Mouse (Mus musculus) heart, postnatal 14 days (tissue): ENCODE data around the gene Krt32. TPM values are rescaled to one million over a fixed set of nuclear protein-coding genes. Genes with fewer than 3 reads are reported as not detected.

ENCODE experiments used
- DNase-seq, 2 experiments: peaks; one replicate each; pipeline ENCODE4 v3.0.0; 2021 to 2022
- intact Hi-C: fragments of 180-260 bp; cut with DNase I; formaldehyde crosslinking; loops from one replicate; pipeline ENCODE4 v1.15.1; 2025
- total RNA-seq, 2 experiments: library from RNA; stranded (reverse); gene quantifications; 2 replicates each; pipeline ENCODE4 v1.2.3; 2021

Gene Krt32
- total RNA-seq, 2 experiments from 2014 or later: not detected

GRCm38 (mm10) chr11:100055686-100056655, 32.1 kb downstream of the Krt32 start:
- intact Hi-C loops: no loop called here
- DNase-seq: no peak

GRCm38 (mm10) chr11:100050451-100050850, 37.6 kb downstream of the Krt32 start, which contains the start of gene Krt31:
TSS of gene Krt31 (minus strand) at chr11:100050551.
- no peak for DNase-seq
- intact Hi-C loops: no loop called here

GRCm38 (mm10) chr11:100047193-100047592, 40.8 kb downstream of the Krt32 start:
- intact Hi-C loops: no loop called here
- DNase-seq: no peak

GRCm38 (mm10) chr11:100046303-100046866, 41.6 kb downstream of the Krt32 start:
- no peak for DNase-seq

GRCm38 (mm10) chr11:100041454-100041853, 46.6 kb downstream of the Krt32 start, which contains the start of gene Krt34:
TSS of gene Krt34 (minus strand) at chr11:100041554.
- intact Hi-C loops: no loop called here

More at GRCm38 (mm10) chr11:100046303-100046866, 41.6 kb downstream of the Krt32 start:
- intact Hi-C loops: no loop called here

More at GRCm38 (mm10) chr11:100041454-100041853, 46.6 kb downstream of the Krt32 start, which contains the start of gene Krt34:
- no peak for DNase-seq

Other genes starting within 250 kb of the Krt32 start
- not detected for gene Krtap4-16, start 236.6 kb downstream of the Krt32 start, total RNA-seq
- not detected for gene Gm11568, start 230.3 kb downstream of the Krt32 start, total RNA-seq
- gene Gm11559, start 223.8 kb downstream of the Krt32 start, total RNA-seq: not detected
- not detected for gene Krtap9-1, start 214.8 kb downstream of the Krt32 start, total RNA-seq
- not detected for gene Gm11567, start 209.0 kb downstream of the Krt32 start, total RNA-seq
- gene Krtap31-1, start 180.3 kb downstream of the Krt32 start, total RNA-seq: not detected
- not detected for gene Gm11565, start 173.5 kb downstream of the Krt32 start, total RNA-seq
- not detected for gene Krtap31-2, start 151.9 kb downstream of the Krt32 start, total RNA-seq
- gene Krtap9-5, start 139.8 kb downstream of the Krt32 start, total RNA-seq: not detected
- not detected for gene Krtap29-1, start 109.2 kb downstream of the Krt32 start, total RNA-seq
- gene Krtap16-1, start 101.6 kb downstream of the Krt32 start, total RNA-seq: not detected
- gene Krtap17-1, start 94.2 kb downstream of the Krt32 start, total RNA-seq: not detected
- gene Krt33a, start 72.0 kb downstream of the Krt32 start, total RNA-seq: not detected
- not detected for gene Krt33b, start 58.4 kb downstream of the Krt32 start, total RNA-seq
- gene Krt34, start 46.7 kb downstream of the Krt32 start, total RNA-seq: not detected
- gene Krt31, start 37.7 kb downstream of the Krt32 start, total RNA-seq: not detected
- not detected for gene Krt35, start 8.0 kb upstream of the Krt32 start, total RNA-seq
- under 1 TPM in 1 of 2 experiments, not detected in 1; 0.17 TPM for gene Krt36, start 17.4 kb upstream of the Krt32 start, total RNA-seq
- not detected for gene Krt13, start 33.3 kb upstream of the Krt32 start, total RNA-seq
- gene Krt15, start 47.7 kb upstream of the Krt32 start, total RNA-seq: under 1 TPM in 1 of 2 experiments, not detected in 1; 0.57 TPM
- 10 to 100 TPM; 12.9 to 17.4 TPM for gene Krt19, start 60.4 kb upstream of the Krt32 start, total RNA-seq
- not detected for gene Krt9, start 105.0 kb upstream of the Krt32 start, total RNA-seq
- 1 to 10 TPM; 1.3 to 1.6 TPM for gene Krt14, start 119.3 kb upstream of the Krt32 start, total RNA-seq
- gene Krt16, start 160.7 kb upstream of the Krt32 start, total RNA-seq: not detected
- 1 to 10 TPM in 1 of 2 experiments, under 1 TPM in 1; 0.24 to 3.8 TPM for gene Krt17, start 172.8 kb upstream of the Krt32 start, total RNA-seq
- gene Krt42, start 181.6 kb upstream of the Krt32 start, total RNA-seq: not detected
- 1,000 to 10,000 TPM; 1,264 to 1,321 TPM for gene Eif1, start 231.7 kb upstream of the Krt32 start, total RNA-seq
- not detected for gene Gast, start 246.2 kb upstream of the Krt32 start, total RNA-seq